Mouse (Mus musculus): ENCODE data around the gene Bach2. TPM values are rescaled to one million over a fixed set of nuclear protein-coding genes. Genes with fewer than 3 reads are reported as not detected.

Bach2 gene
- polyA plus RNA-seq (2017; shearing (Covaris generic)): 19.8 TPM

GRCm38 (mm10) chr4:32238366-32238854 is at the start of gene Bach2:
Gene Bach2, plus strand, starts transcription at chr4:32238804.

GRCm38 (mm10) chr4:32602660-32603059 is 364.1 kb downstream of the Bach2 start, which contains the start of gene Gja10:
Gene Gja10, minus strand, starts transcription at chr4:32602760.

GRCm38 (mm10) chr4:32615034-32615881 is 376.7 kb downstream of the Bach2 start, which contains the start of gene Casp8ap2:
Gene Casp8ap2, plus strand, starts transcription at chr4:32615451.

